Mouse (Mus musculus) G1E (cell line): ENCODE data around the gene Izumo1r.

ENCODE experiments used
- CTCF ChIP-seq: IDR thresholded peaks from 2 replicates; pipeline ENCODE4 v1.5.1; 2012; ENCODE audit warnings: low read depth, low read length, inconsistent platforms, mixed read lengths
- GATA1 ChIP-seq: IDR thresholded peaks from 2 replicates; pipeline ENCODE4 v1.6.1; 2012; ENCODE audit warnings: borderline replicate concordance, low read length, inconsistent platforms, mixed read lengths
- POLR2AphosphoS5 ChIP-seq: IDR thresholded peaks from 2 replicates; pipeline ENCODE4 v1.6.1; 2012; ENCODE audit warnings: low read depth, low read length, inconsistent platforms; ENCODE audit not compliant: insufficient replicate concordance
- TAL1 ChIP-seq: conservative IDR thresholded peaks from 2 replicates; pipeline ENCODE4 v1.6.1; 2012; ENCODE audit warnings: low read depth, low read length, inconsistent platforms, mixed read lengths

DNA sequence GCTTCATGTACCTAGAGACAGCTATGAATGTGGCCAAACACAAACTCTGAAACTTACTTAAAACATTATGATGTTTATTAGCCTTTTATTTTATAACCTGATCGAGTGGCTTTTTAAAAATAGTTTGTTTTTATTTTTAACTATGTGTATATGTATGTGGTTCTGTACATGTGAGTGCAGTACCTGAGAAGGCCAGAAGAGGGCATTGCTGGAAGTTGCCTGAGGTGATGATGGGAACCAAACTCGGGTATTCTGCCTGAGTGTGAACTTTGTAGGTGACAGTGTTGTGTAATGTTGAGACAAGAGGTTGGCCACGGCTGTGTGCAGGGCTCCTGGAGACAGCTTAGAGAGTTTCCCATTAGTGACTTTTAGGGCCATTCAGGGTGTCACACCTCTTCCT is 9.1 kb downstream of the Izumo1r start:
- TF ChIP-seq CTCF, result no peak
- TF ChIP-seq POLR2AphosphoS5, result no peak
- TF ChIP-seq GATA1, result no peak
- no peak for TF ChIP-seq TAL1
